Mouse (Mus musculus) monocyte, adult 5-6 weeks (primary cell): ENCODE results near the gene Irf2. TPM values are rescaled to one million over a fixed set of nuclear protein-coding genes. Genes with fewer than 3 reads are reported as not detected.
A peak's percentile ranks its signal among the peaks of the same experiment; 100 is the strongest.

Source experiments
- ATAC-seq: fragments of 153-309, 156-312 bp; replicated peaks from 2 replicates; pipeline ENCODE4 v1.8.0; 2017; ENCODE audit warnings: mild to moderate bottlenecking; ENCODE audit not compliant: low TSS enrichment, insufficient number of reproducible peaks, severe bottlenecking, poor library complexity, low FRiP score
- total RNA-seq: library from RNA; stranded (forward); fragments of 200-1000, 200-491, 200-594 nt; gene quantifications from 3 replicates; pipeline ENCODE4 v1.2.3, GENCODE M21; 2017

The Irf2 gene
- 109 to 271 TPM (median 146 TPM) in 3 replicates for total RNA-seq

DNA sequence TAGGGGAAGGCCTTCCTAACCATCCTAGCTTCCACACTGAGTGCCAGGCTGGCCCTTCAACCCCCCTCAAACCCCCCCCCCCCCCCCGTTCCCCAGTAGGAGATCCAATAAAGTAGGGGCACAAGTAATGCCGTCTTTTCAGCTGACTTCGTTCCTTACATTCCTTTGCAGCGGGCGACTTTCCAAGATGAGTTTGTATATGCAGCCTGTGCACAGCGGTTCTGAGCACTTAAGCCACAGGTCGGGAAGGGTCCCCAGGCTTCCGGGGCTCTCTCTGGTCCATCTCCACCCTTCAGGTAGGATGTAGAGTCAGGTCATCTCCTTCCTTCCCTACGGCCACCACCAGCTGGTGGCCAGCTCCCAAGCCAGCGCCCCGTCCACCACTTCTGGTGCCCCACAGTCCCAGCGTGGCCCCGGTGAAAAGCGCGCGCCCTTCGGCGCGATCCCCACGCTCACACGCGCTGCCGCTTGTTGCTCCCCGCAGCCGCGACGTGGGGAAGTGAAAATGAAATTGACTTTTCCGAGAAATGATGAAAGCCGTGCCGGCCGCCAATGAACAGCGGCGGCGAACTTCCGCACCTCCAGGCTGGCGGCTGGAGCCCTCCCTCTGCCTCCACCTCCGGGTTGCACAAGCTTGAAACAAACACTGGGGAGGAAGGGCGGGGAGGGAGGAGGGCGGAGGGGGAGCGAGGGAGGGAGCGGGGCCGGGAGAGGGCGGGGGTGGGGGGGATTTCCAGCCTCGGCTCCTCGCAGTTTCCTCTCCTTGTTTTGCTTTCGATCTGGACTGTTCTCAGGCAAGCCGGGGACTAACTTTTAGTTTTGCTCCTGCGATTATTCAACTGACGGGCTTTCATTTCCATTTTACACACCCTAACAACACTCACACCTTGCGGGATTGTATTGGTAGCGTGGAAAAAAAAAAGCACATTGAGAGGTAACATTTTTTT, at the start of gene Irf2:
Gene Irf2, plus strand, starts transcription at position 730 of the 947 bp plus-strand sequence.
- peak; percentile 87 for ATAC-seq

DNA sequence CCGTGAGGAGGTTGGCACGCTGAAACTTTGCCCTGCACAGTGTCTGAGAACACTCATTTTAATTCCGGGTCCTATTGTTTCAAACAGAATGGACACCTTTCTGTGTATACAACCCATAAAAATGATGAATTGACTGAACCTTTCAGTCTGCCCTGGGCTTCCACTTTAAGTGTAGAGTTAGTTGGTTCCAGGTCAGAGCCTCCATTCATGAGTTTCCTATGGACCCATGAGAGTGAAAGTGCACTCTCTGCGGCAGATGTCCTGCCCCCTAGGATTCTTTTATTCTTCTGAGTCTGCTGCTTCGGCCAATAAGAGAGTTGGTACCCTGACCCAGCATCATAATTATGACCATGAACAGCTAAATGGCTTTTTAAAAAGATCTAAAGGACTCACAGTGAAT, 49.4 kb upstream of the Irf2 start:
- ATAC-seq: no peak

GRCm38 (mm10) chr8:46690581-46690980, 49.0 kb upstream of the Irf2 start:
- ATAC-seq: no peak

DNA sequence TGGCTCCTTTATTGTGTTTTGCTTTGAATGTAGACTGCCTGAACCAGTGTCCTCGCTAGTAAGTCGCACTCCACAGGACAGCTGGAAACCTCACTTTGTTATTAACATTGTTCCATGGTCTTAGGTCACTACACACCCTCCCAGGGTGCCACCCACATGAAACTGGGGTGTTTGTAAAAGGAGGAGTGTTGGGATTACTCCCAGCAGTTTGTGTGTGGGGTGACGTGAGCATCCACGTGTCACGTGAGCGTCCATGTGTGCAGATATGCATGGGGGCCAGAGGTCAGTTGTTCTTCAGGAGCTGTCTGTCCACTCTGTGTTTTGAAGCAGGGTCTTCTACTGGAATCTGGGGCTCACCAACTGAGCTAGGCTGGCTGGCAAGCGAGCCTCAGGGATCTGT, 48.2 kb upstream of the Irf2 start:
- no peak for ATAC-seq

DNA sequence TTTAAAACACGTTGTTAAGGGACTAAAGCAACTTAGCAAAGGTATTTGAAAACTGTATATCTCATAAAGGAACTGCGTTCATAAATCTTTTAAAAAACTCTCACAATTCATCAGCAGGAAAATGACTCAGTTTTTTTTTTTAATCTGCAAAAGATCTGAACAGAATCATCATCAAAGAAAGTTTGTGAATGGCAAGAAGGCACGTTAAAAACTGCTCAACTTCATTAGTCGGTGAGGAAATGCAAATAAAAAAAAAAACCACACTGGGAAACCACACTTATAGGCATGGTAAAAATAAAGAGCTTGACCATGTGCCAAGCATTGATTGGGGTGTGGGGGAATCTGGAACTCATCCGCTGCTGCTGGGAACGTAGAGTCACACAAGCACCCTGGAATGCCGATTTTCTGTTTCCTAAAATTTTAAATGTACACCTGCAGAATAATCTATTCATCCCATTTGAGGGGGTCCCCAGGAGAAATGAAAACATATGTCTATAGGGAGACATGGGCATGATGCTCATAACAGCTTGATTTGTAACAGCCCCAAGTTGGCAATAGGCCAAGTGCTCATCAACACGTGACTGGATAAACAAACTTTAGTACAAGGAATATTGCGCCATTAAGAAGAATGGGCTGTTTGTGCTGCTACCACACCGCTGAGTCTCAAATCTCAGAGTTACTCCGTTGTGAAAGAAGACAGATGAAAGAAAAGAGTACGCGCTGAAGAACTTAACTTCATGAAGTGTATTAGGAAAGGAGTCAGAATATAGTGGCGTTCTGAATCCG, 43.1 kb upstream of the Irf2 start:
- no peak for ATAC-seq

- no peak for ATAC-seq
Observed at GRCm38 (mm10) chr8:46697566-46697965, 42.0 kb upstream of the Irf2 start.

DNA sequence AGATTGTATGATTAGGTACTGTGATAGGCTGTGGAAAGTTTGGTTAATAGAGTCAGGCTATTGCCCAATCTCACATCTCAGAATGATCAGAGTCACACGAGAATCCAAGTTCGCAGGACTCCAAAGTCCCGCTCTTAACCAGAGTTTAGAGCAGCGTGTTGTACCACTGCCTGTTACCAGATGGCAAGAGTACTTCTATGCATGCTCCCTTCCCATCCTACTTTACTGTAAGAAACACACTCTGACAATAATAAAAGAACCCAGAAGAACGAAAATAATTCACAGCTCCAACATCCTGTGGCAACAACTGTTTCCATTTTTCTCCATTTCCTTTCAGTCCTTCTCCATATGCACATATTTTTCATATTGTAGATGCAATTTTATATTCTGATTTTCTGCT, 41.4 kb upstream of the Irf2 start:
- ATAC-seq: no peak

- ATAC-seq: no peak
Observed at GRCm38 (mm10) chr8:46705145-46705544, 34.4 kb upstream of the Irf2 start.

DNA sequence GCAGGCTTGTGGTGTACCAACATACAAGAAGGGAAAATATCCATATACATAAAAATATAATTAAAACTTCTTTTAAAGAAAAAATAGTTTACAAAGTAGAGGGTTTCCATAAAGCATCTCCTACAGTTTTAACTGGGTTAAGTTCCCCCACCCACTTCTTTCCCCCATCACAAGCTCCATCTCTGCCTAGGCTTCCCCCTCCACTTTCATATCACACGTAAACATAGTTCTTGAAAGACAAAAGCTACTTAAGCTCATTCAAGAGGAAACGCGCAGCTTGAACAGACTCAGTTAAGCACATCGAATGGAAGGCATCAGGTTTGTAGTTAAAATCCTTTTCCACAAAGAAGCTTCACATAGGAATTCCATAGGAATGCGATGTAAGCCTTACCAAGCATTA, 32.8 kb upstream of the Irf2 start:
- no peak for ATAC-seq

- ATAC-seq: no peak
Observed at GRCm38 (mm10) chr8:46709302-46709701, 30.2 kb upstream of the Irf2 start.

- no peak for ATAC-seq
Observed at GRCm38 (mm10) chr8:46710289-46710688, 29.2 kb upstream of the Irf2 start.

DNA sequence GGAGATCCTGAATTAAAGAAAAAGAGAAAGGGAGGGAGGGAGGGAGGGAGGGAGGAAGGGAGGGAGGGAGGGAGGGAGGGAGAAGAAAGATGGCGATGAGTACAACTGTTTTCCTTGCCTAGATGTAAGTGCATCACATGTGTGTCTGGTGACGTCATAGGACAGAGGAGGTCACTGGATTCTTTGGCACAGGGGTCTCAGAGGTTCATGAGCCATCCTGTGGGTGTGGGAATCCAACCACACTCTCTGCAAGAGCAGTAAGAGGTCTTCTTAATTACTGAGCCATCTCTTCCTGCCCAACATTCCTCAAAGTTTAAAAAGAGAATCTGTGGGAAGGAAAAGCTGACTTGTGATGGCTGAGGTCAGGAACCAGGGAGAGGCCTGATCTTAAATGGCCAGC, 28.0 kb upstream of the Irf2 start:
- no peak for ATAC-seq

DNA sequence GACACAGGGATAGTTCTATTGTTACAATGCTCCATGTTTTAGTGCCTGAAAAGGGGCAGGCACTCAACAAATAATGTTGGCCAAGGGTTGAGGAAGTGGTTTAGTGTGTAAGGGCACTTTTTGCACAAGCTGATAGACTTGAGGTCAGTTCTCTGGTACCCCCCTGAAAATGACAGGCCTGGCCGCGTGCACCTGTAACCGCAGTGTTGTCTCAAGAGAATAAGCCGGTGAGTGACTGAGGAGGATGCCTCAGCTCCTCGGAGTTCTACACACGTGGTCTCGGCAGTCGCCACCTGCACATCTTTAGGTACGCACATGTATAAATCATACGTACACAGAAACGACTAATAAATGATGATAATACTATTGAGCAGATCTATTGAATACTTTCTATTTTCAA, 26.4 kb upstream of the Irf2 start:
- no peak for ATAC-seq

DNA sequence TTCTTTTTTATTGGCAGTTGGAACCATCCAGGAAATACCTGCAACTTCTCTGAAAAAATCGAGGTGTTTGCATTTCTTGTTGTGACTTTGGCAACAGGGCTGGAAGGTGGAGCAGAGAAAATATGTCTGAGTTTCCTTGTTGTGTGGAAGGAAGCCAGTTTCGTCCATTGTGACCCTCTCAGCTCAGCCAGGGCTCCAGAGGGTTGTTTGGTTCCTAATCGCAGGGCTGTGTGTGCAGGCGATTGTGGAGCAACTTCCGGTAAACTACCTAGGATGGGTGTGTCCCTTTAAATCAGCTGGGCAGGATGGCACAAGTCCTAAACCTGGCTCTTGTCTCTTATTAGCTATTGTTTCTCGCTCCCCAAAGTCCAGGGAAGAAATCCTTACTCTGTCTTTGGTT, 25.7 kb upstream of the Irf2 start:
- 0 out of 2 replicates have a peak, but pooled peaks have one; percentile 53 for ATAC-seq

DNA sequence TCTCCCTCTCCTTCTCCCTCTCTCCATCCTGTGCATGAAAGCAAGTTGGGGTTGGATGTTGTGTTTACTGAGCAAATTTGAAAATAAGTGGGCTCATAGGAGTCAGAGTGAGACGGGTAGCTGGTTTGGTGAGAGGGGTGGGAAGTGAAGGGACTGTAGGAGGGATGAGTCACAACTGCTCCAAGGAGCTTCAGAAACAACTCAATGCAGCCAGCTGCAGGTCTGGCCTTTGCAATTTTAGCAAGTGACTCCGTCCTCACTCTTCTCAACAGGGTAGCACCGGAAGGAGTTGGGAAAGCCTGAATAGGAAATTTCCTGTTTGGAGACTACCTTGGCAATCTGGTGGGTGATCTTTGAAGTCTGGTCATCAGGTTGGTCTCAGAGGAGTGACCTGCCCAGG, 25.1 kb upstream of the Irf2 start:
- no peak for ATAC-seq

DNA sequence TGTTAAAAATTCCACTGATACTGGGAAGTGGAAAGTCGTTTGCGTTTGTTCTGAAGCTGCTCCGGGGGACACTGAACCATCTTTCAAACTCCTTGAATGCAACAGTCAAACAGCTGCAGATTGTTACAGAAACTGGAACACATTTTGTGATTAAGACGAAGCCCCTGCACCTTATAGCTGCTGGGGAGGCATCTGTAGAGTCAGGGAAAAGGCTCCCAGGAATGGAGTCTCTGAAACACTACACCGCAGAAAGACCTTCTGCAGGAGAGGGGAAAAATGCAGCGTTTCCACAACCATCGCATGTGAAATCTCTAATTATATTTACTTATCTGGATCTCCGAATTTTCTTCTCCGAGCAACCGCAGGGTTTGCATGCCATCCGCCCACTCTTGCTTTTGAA, 23.1 kb upstream of the Irf2 start:
- no peak for ATAC-seq

- no peak for ATAC-seq
Observed at GRCm38 (mm10) chr8:46717170-46717569, 22.4 kb upstream of the Irf2 start.

DNA sequence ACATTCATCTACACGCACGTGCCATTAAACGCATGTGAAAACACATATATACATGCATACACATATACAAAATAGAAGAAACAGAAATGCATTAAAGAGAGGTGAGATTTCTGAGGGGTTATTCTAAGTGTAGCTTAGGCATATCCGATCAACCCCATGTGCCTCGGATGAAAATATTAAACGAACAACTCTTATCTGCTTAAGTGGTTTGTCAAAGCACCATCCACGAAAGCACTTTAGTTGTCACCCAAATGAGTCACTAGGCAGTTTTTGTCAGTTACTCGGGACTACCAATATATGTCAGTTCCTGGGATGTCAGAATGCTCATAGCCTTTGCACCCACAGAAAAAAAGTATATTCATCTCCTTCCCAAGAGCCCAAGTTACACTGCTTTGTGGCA, 21.2 kb upstream of the Irf2 start:
- no peak for ATAC-seq

DNA sequence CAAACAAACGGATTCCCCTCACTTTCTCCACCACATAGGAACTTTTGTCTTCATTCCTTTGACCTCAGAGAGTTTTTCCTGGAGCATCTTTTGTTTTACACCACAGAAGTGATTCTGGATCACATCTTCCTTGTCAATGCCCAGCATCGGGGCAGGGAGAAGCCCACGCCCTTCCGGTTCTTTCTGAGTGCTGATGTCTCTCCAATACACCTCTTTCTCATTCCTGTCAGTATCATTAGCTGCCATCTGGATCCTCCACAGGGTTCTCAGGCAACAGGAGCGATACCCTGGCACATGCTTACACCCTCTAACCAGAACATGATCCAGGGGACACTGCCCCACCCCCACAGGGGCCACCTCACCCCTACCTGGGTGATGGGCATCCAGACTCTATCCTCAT, 20.8 kb upstream of the Irf2 start:
- ATAC-seq: no peak

DNA sequence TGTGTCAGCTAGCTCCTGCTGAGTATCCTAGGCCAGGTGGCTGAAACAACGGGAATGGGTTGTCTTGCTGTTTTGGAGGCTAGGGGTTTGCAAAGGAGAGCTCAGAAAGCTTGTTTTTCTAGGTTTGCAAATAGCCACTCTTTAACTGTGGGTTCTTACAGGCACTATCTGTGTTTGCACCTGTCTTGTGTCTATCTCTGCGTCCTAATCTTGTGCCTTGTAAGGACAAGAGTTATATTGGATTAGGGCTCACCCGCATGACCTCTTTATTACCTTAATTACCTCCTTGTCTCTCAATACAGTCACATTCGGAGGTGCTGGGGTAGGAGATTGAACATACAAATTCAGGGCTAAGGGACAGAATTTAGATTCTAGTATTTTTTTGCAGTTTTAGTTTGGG, 18.9 kb upstream of the Irf2 start:
- no peak for ATAC-seq
